Mouse (Mus musculus) liver, embryonic 16.5 days (tissue): ENCODE data around the gene Birc5. TPM values are rescaled to one million over a fixed set of nuclear protein-coding genes. Genes with fewer than 3 reads are reported as not detected.
"Not testable (repeated sequence)": the region's sequence is repeated elsewhere in the genome, so short reads cannot be mapped to it uniquely, and the experiment has no call there.

ENCODE experiments used
- ATAC-seq: fragments of 200-750 bp; cut with Nextera tagmentation; 2 replicates; pipeline ENCODE4 v1.8.0; 2017; ENCODE audit warnings: low read depth, mild to moderate bottlenecking, moderate number of reproducible peaks, moderate library complexity
- H3K27ac ChIP-seq: fragments of 300-500 bp; sonication (generic); 2 replicates; pipeline ENCODE4 v1.5.1; 2014; ENCODE audit warnings: mild to moderate bottlenecking, low read length
- H3K27me3 ChIP-seq: fragments of 300-500 bp; sonication (generic); 2 replicates; pipeline ENCODE4 v1.6.1; 2014; ENCODE audit warnings: low read depth, low read length, mixed read lengths; ENCODE audit not compliant: control insufficient read depth, insufficient read depth
- H3K36me3 ChIP-seq: fragments of 300-500 bp; sonication (generic); 2 replicates; pipeline ENCODE4 v1.6.1; 2014; ENCODE audit warnings: mild to moderate bottlenecking; ENCODE audit not compliant: control insufficient read depth, insufficient read depth
- H3K4me1 ChIP-seq: fragments of 300-500 bp; sonication (generic); 2 replicates; pipeline ENCODE4 v1.6.1; 2014; ENCODE audit warnings: low read depth, low read length, mixed read lengths; ENCODE audit not compliant: control insufficient read depth
- H3K4me2 ChIP-seq: fragments of 300-500 bp; sonication (generic); 2 replicates; pipeline ENCODE4 v1.6.1; 2014; ENCODE audit warnings: low read depth, low read length, mixed read lengths
- H3K4me3 ChIP-seq: fragments of 300-500 bp; sonication (generic); 2 replicates; pipeline ENCODE4 v1.5.1; 2014; ENCODE audit warnings: low read depth, mild to moderate bottlenecking, low read length
- H3K9ac ChIP-seq: fragments of 300-500 bp; sonication (generic); 2 replicates; pipeline ENCODE4 v1.6.1; 2014; ENCODE audit warnings: low read depth, low read length
- H3K9me3 ChIP-seq: fragments of 300-500 bp; sonication (generic); replicated peaks from 2 replicates; pipeline ENCODE4 v1.6.1; 2016; ENCODE audit warnings: low read length; ENCODE audit not compliant: control insufficient read depth
- WGBS: fragments of 180-500 bp; shearing (Covaris S2); extraction: QIAGEN DNeasy Blood & Tissue Kit; methylation state at CpG from one replicate; pipeline ENCODE4 v1.1.7; 2014; ENCODE audit not compliant: insufficient replicate concordance; 5-methylcytosine and 5-hydroxymethylcytosine counted together
- polyA plus RNA-seq: library from polyadenylated mRNA; unstranded; fragments of >200 nt; fragmentation: Nextera tagmentation; extraction: Ambion mirVana; gene quantifications from 2 replicates; pipeline ENCODE4 v1.2.1, GENCODE M21; 2015

Birc5 gene
- polyA plus RNA-seq, 1 experiment from 2014 or later, result 298 TPM

GRCm38 (mm10) chr11:117814704-117815366 is 34.2 kb upstream of the Birc5 start:
- no peak overlapping the region for H3K4me2 ChIP-seq
- ATAC-seq, result no peak
- no peak overlapping the region for H3K9ac ChIP-seq
- peaks cover 66% of the 10 kb centered on the region for H3K36me3 ChIP-seq
- H3K4me1 ChIP-seq, result peaks cover 34% of the 10 kb centered on the region
- no peaks in the 10 kb centered on the region for H3K9me3 ChIP-seq
- no peak overlapping the region for H3K4me3 ChIP-seq
- H3K27me3 ChIP-seq, result no peaks in the 10 kb centered on the region
- WGBS, result 77% methylated on average over 6 of the region's 6 CpGs
- peak overlapping the region; percentile 15; the same call in 1 of the 2 replicates for H3K27ac ChIP-seq

- not testable (repeated sequence) for H3K4me3 ChIP-seq, H3K4me2 ChIP-seq, ATAC-seq, H3K27ac ChIP-seq, H3K9ac ChIP-seq, H3K9me3 ChIP-seq, H3K27me3 ChIP-seq
- 77% methylated on average over 9 of the region's 9 CpGs for WGBS
- peaks cover 26% of the 10 kb centered on the region for H3K4me1 ChIP-seq
- peaks cover 75% of the 10 kb centered on the region for H3K36me3 ChIP-seq
Measured at GRCm38 (mm10) chr11:117815850-117816249, 33.2 kb upstream of the Birc5 start.

DNA sequence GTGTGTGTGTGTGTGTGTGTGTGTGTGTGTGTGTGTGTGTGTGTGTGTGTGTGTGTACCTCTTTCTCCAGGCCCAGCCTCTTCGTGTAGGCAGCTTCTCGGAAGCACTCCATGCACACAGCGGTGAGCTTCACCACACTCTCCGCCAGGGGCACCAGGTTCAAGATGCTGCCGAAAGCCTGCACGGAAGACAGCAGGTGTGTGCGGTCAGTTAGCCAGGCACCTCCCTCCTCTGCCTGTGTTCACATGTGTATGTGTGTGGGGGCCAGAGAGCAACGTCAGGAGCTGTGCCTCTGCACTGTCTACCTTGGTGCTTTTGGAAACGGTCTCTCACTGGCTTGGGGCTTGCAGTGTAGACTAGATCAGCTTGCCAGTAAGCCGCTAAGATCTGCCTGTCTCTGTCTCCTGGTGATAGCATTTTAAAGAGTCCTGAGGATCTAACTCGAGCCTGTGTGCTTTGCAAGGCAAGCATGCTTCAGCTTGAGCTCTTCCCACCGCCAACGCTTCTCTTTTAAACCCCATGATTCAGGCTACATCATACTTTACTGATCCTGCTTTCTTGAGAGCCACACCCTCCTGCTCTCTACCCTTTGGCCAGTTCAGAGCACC is 32.6 kb upstream of the Birc5 start:
- no peak overlapping the region for H3K27ac ChIP-seq
- no peak overlapping the region for H3K9ac ChIP-seq
- no peak for ATAC-seq
- H3K4me3 ChIP-seq, result no peak overlapping the region
- no peaks in the 10 kb centered on the region for H3K27me3 ChIP-seq
- H3K36me3 ChIP-seq, result peaks cover 76% of the 10 kb centered on the region
- 79% methylated on average over 13 of the region's 13 CpGs for WGBS
- H3K4me2 ChIP-seq, result no peak overlapping the region
- no peaks in the 10 kb centered on the region for H3K9me3 ChIP-seq
- peaks cover 20% of the 10 kb centered on the region for H3K4me1 ChIP-seq

DNA sequence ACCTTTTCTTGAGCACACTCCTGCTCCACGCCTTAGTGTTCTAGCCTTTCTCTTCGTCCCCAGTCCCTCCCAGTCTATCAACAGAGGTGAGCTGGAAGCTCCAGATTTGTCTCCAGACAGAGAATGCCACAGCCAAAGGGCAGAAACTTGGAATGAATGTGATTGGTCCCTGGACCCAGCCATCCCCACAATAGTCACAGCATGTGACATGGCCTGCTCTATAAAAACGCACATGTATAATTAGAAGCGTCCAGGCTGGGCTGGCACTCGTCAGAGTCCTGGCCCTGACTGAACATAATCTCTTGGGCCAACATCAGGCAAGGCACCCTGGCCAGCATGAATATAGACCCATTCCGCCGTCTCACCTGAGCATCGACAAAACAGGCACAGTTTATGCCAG is 30.0 kb upstream of the Birc5 start:
- Histone ChIP-seq H3K4me3 (no peak overlapping the region), H3K9me3 (no peaks in the 10 kb centered on the region), H3K9ac (no peak overlapping the region), H3K27ac (no peak overlapping the region), H3K27me3 (no peaks in the 10 kb centered on the region), H3K36me3 (peaks cover 75% of the 10 kb centered on the region), H3K4me2 (no peak overlapping the region), H3K4me1 (peaks cover 24% of the 10 kb centered on the region)
- ATAC-seq, result no peak
- WGBS, result 76% methylated on average over 8 of the region's 8 CpGs

GRCm38 (mm10) chr11:117820173-117820572 is 28.9 kb upstream of the Birc5 start:
- H3K27ac ChIP-seq, result no peak overlapping the region
- no peaks in the 10 kb centered on the region for H3K27me3 ChIP-seq
- peaks cover 65% of the 10 kb centered on the region for H3K36me3 ChIP-seq
- H3K4me2 ChIP-seq, result no peak overlapping the region
- WGBS, result 92% methylated on average over 7 of the region's 7 CpGs
- no peak for ATAC-seq
- peaks cover 25% of the 10 kb centered on the region for H3K4me1 ChIP-seq
- H3K9me3 ChIP-seq, result no peaks in the 10 kb centered on the region
- H3K9ac ChIP-seq, result no peak overlapping the region
- no peak overlapping the region for H3K4me3 ChIP-seq

DNA sequence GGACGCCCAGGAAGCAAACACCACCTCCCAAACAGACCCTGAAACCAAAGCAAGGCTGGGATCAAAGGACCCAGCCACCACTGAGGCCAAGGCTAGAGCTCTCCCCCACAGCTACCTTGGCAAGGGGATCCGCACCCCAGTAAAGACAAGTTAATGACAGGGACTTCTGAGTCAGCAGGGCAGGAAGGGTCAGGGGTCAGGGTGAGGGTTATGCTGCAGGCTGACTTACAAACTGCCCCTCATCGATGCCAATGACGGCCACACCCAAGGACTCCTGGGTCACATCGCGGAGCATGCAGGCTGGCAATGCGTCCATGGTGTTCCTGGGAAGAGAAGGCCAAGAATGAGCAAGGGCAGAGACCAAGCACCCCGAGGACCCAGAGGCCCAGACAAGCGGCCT is 27.2 kb upstream of the Birc5 start:
- H3K36me3 ChIP-seq, result peaks cover 53% of the 10 kb centered on the region
- H3K4me3 ChIP-seq, result no peak overlapping the region

DNA sequence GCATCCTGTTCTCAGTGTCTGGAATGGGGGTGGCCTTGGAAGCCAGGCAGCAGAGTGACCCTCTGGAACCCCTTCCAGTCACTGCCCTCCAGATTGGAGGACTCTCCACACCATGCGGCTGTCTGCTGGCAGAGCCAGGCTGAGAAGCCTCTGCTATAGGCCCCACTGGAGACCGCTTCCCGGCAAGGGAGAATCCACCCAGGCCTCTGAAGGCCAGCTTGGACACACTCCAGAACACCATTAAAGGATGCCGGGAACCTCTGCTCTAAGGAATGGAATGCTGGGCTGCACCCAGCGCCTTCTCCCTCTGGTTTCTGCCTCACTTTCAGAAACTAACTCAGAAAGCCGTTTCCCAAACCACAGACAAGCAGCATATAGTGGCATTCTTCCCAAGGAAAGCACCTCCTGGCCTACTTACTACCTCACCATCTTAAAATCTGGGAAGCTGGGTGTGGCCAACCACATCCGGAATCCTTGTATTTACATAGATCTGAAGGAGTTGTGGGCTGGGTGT is 26.3 kb upstream of the Birc5 start:
- Histone ChIP-seq H3K4me1 (peaks cover 37% of the 10 kb centered on the region), H3K27me3 (no peaks in the 10 kb centered on the region), H3K9me3 (no peaks in the 10 kb centered on the region), H3K4me3 (no peak overlapping the region), H3K36me3 (peaks cover 44% of the 10 kb centered on the region), H3K9ac (no peak overlapping the region), H3K4me2 (no peak overlapping the region), H3K27ac (no peak overlapping the region)
- no peak for ATAC-seq
- WGBS, result 87% methylated on average over 7 of the region's 7 CpGs

More for the DNA sequence above, 27.2 kb upstream of the Birc5 start:
- no peaks in the 10 kb centered on the region for H3K27me3 ChIP-seq
- H3K9ac ChIP-seq, result no peak overlapping the region
- no peak overlapping the region for H3K4me2 ChIP-seq
- no peak overlapping the region for H3K27ac ChIP-seq
- no peak for ATAC-seq
- no peaks in the 10 kb centered on the region for H3K9me3 ChIP-seq
- peaks cover 29% of the 10 kb centered on the region for H3K4me1 ChIP-seq
- WGBS, result 82% methylated on average over 9 of the region's 9 CpGs

DNA sequence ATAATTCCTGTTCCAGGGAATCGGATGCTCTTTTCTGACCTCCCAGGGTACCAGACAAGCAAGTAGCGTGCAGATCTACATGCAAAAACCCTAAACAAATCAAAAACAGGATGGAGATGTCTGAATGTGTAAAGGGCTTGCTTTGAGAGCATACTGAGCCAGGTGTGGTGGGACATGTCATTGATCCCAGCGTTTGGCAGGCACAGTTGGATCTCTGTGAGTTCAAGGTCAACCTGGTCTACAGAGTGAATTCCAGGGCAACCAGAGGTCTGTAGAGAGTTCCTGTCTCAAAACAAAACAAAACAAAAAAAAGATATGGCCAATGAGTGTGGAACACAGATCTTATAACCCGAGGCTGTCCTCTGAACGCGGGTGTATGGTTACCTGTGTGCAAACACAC is 25.6 kb upstream of the Birc5 start:
- no peak overlapping the region for H3K4me3 ChIP-seq
- H3K36me3 ChIP-seq, result peaks cover 38% of the 10 kb centered on the region
- no peak overlapping the region for H3K27ac ChIP-seq
- no peak overlapping the region for H3K9ac ChIP-seq
- peak overlapping the region; percentile 77 for H3K4me2 ChIP-seq
- H3K27me3 ChIP-seq, result no peaks in the 10 kb centered on the region
- H3K4me1 ChIP-seq, result peaks cover 43% of the 10 kb centered on the region
- ATAC-seq, result no peak
- 82% methylated on average over 6 of the region's 6 CpGs for WGBS
- H3K9me3 ChIP-seq, result no peaks in the 10 kb centered on the region
